Mouse (Mus musculus): ENCODE results near the gene Serpinf2. TPM values are rescaled to one million over a fixed set of nuclear protein-coding genes. Genes with fewer than 3 reads are reported as not detected.

Serpinf2 gene
- polyA plus RNA-seq, 1 experiment, result 0.75 TPM

DNA sequence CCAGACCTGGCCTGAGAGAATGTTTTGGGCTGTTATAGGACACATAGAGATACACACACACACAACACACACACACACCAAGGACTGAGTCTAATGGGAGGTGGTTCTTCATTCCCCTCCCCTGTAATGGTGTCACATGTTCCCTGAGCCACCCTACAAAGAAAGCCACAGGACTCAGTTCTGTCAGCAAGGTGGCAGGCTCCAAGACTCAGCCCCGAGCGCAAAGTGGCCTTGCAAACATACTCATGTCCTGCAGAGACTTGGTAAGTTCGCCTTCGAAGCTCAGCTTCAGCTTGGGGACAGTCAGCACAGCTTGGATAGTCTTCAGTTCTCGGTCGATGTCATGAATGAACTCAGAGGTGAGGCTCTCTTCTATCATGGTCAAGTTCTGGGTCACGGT is 28.8 kb downstream of the Serpinf2 start:
- H3K4me3 ChIP-seq (ENCODE audit: extremely low read depth, insufficient read depth, insufficient read length), result no peak overlapping the region
- H3K4me1 ChIP-seq (ENCODE audit: control insufficient read depth, insufficient read depth, insufficient read length), result peaks cover 26% of the 10 kb centered on the region
- DNase-seq (ENCODE audit: low read depth in 1 of 2, low spot score in 2 of 2), result no peak
- no peak for TF ChIP-seq CTCF (IDR thresholded peaks at IDR 0.05; ENCODE audit: extremely low read depth, insufficient read depth, insufficient read length, insufficient replicate concordance)
- no peak for TF ChIP-seq POLR2A (IDR thresholded peaks at IDR 0.05; ENCODE audit: low read depth, low read length)
- H3K27me3 ChIP-seq (ENCODE audit: control insufficient read depth, insufficient read depth, low read length), result no peaks in the 10 kb centered on the region
- 71% methylated on average over 7 of the region's 7 CpGs for WGBS
- no peaks in the 10 kb centered on the region for H3K36me3 ChIP-seq (ENCODE audit: control insufficient read depth, insufficient read depth, low read length)
- no peak overlapping the region for H3K27ac ChIP-seq (ENCODE audit: insufficient read depth, low read length)

DNA sequence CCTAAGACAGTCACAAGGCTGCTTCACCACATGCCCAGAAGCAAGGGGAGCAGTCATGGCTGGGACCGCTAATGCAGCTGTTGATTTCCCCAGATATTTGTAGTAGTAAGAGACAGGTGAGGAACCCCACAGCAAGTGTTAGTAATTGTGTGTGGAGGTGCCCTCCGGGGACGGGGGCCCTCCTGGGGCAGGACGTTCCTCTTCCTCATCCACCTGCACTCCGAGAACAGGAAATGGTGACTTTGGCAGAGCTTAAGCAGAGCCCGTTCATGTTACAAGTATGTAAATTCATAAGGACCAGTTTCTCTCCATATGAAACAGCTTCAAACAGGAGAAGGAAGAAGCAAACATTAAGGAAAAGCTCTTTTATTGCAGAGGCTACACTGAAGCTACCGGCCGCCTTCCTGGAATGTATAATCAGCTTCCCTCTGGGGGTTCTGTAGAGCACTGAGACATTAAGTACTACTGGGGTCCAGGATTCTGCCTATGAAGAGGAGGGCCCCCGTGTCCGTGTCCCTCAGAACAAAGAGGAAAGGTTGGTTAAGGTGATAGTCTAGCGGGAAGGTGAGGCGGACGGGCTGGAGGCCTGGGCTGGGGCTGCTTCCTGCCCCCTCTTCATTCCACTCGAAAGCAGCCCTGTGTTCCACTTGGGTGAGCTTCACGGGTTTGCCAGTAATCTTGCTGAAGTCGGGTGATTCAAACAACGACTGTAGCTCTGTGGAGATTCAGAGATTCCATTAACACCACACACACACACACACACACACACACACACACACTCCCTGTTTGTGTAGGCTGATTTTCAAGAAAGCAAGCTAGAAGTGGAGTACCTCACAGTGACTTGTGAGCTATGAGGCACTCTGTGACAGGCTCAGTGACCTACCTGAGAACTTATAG is 29.5 kb downstream of the Serpinf2 start:
- peak overlapping the region; percentile 25; the same call in 1 of the 2 replicates for H3K27ac ChIP-seq (ENCODE audit: insufficient read depth, low read length)
- TF ChIP-seq CTCF (IDR thresholded peaks at IDR 0.05; ENCODE audit: extremely low read depth, insufficient read depth, insufficient read length, insufficient replicate concordance), result no peak
- TF ChIP-seq POLR2A (IDR thresholded peaks at IDR 0.05; ENCODE audit: low read depth, low read length), result no peak
- 15% methylated on average over 17 of the region's 17 CpGs for WGBS
- H3K27me3 ChIP-seq (ENCODE audit: control insufficient read depth, insufficient read depth, low read length), result no peaks in the 10 kb centered on the region
- no peak overlapping the region for H3K4me3 ChIP-seq (ENCODE audit: extremely low read depth, insufficient read depth, insufficient read length)
- peak in 1 of 2 experiments; percentile 31 for DNase-seq (ENCODE audit: low read depth in 1 of 2, low spot score in 2 of 2)
- no peaks in the 10 kb centered on the region for H3K36me3 ChIP-seq (ENCODE audit: control insufficient read depth, insufficient read depth, low read length)
- peaks cover 19% of the 10 kb centered on the region for H3K4me1 ChIP-seq (ENCODE audit: control insufficient read depth, insufficient read depth, insufficient read length)

DNA sequence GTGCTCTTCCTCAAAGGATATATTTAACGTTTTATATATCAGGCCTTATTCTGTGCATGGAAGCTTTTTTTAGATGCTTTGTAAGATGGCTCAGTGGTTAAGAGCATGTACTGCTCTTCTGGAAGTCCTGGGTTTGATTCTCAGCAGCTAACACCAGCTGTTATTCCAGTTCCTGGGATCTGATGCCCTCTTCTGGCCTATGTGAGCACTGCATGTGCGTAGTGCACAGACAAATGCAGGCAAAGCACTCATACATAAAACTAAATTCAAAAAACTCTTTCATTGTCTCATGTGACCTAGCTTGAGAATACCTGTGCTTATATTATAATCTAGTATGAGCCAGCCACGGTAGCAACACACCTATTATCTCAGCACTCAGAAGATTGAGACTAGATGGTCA is 32.5 kb downstream of the Serpinf2 start:
- no peaks in the 10 kb centered on the region for H3K36me3 ChIP-seq (ENCODE audit: control insufficient read depth, insufficient read depth, low read length)
- H3K27me3 ChIP-seq (ENCODE audit: control insufficient read depth, insufficient read depth, low read length), result no peaks in the 10 kb centered on the region
- peaks cover 13% of the 10 kb centered on the region for H3K4me1 ChIP-seq (ENCODE audit: control insufficient read depth, insufficient read depth, insufficient read length)
- DNase-seq (ENCODE audit: low read depth in 1 of 2, low spot score in 2 of 2), result peak in 1 of 2 experiments; percentile 60
- no peak overlapping the region for H3K27ac ChIP-seq (ENCODE audit: insufficient read depth, low read length)
- H3K4me3 ChIP-seq (ENCODE audit: extremely low read depth, insufficient read depth, insufficient read length), result no peak overlapping the region
- WGBS, result 68% methylated on average over 3 of the region's 3 CpGs
- TF ChIP-seq CTCF (IDR thresholded peaks at IDR 0.05; ENCODE audit: extremely low read depth, insufficient read depth, insufficient read length, insufficient replicate concordance) (peak; percentile 58; the same call in 1 of the 2 replicates), POLR2A (IDR thresholded peaks at IDR 0.05; ENCODE audit: low read depth, low read length) (no peak)

DNA sequence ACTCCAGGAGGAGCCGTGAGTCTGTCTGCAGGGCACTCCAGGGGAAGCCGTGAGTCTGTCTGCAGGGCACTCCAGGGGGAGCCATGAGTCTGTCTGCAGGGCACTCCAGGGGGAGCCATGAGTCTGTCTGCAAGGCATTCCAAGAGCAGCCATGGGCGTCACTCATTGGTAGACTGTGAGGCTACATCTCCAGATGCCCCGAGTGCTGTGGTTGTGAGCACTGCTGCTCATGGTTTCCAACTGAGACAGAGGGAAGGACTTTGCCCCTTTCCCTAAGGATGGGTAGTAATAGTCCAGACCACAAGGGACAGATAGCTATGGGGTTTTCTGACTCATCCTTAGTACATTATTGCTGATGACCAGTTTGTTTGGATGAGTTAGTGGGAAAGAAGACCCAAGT is 33.3 kb downstream of the Serpinf2 start:
- H3K36me3 ChIP-seq (ENCODE audit: control insufficient read depth, insufficient read depth, low read length), result no peaks in the 10 kb centered on the region
- no peak overlapping the region for H3K4me3 ChIP-seq (ENCODE audit: extremely low read depth, insufficient read depth, insufficient read length)
- no peaks in the 10 kb centered on the region for H3K27me3 ChIP-seq (ENCODE audit: control insufficient read depth, insufficient read depth, low read length)
- DNase-seq (ENCODE audit: low read depth in 1 of 2, low spot score in 2 of 2), result no peak
- peaks cover 13% of the 10 kb centered on the region for H3K4me1 ChIP-seq (ENCODE audit: control insufficient read depth, insufficient read depth, insufficient read length)
- WGBS, result 74% methylated on average over 3 of the region's 4 CpGs
- no peak for TF ChIP-seq POLR2A (IDR thresholded peaks at IDR 0.05; ENCODE audit: low read depth, low read length)
- no peak for TF ChIP-seq CTCF (IDR thresholded peaks at IDR 0.05; ENCODE audit: extremely low read depth, insufficient read depth, insufficient read length, insufficient replicate concordance)
- H3K27ac ChIP-seq (ENCODE audit: insufficient read depth, low read length), result no peak overlapping the region

DNA sequence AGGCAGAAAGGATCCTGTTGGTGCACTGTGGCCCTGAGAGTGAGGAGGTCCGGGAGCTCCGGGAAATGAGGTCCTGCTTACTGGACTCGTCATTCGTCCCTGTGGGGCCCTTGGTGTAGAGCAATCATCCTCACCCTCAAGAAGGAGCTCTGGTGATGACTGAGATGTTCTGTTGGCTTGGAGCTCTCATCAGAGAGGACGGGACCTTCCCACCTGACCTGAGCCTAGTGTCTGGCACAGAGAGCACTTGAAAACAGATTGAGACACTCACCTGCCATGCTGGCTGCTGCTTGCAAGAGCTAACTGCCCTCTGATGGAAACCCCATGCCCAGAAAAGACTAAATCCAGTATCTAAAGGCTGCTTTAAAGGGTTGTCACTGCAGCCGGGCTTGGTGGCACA is 34.6 kb downstream of the Serpinf2 start:
- 95% methylated on average over 6 of the region's 6 CpGs for WGBS
- no peak for DNase-seq (ENCODE audit: low read depth in 1 of 2, low spot score in 2 of 2)
- no peak for TF ChIP-seq POLR2A (IDR thresholded peaks at IDR 0.05; ENCODE audit: low read depth, low read length)
- no peak for TF ChIP-seq CTCF (IDR thresholded peaks at IDR 0.05; ENCODE audit: extremely low read depth, insufficient read depth, insufficient read length, insufficient replicate concordance)
- Histone ChIP-seq H3K27me3 (ENCODE audit: control insufficient read depth, insufficient read depth, low read length) (no peaks in the 10 kb centered on the region), H3K4me1 (ENCODE audit: control insufficient read depth, insufficient read depth, insufficient read length) (peaks cover 4% of the 10 kb centered on the region; the same call in 1 of the 2 replicates), H3K4me3 (ENCODE audit: extremely low read depth, insufficient read depth, insufficient read length) (no peak overlapping the region), H3K36me3 (ENCODE audit: control insufficient read depth, insufficient read depth, low read length) (peaks cover 1% of the 10 kb centered on the region; the same call in 1 of the 2 replicates), H3K27ac (ENCODE audit: insufficient read depth, low read length) (no peak overlapping the region)

DNA sequence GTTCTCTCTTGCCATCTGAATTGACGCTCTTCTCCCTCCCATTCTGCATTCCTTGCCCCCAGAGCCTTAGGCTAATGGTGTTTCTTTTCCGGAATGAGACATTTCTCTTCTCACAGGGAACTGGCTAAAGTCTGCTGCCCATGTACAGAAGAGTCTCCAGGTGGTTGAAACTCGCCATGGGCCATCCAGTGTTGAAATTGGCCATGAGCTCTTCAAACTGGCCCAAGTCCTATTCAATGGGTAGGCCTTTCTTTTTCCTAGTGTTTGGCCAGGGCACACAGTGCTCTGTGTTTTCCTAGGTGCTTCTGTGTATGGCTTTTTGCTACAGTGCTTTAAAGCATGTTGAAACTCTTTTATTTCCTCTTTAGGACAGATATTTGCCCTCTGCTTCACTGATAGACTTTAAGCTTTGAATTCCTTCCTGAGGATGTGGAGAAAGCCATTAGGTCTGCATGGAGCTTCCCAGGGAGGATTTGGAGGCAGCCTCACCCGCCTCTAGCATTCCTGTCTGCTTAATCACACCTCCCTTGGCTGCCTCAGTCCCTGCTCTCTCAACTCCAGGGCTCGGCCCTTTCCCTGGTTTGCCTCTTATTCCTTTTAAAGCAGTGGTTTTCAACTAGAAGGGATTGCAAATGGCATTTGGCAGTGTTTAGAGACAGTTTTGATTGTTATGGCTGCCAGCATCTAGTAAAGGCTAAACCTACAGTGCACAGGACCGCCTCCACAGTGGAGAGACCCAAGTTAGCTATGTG is 35.9 kb downstream of the Serpinf2 start:
- 84% methylated on average over 6 of the region's 6 CpGs for WGBS
- Histone ChIP-seq H3K4me1 (ENCODE audit: control insufficient read depth, insufficient read depth, insufficient read length) (no peaks in the 10 kb centered on the region), H3K27me3 (ENCODE audit: control insufficient read depth, insufficient read depth, low read length) (no peaks in the 10 kb centered on the region), H3K4me3 (ENCODE audit: extremely low read depth, insufficient read depth, insufficient read length) (no peak overlapping the region), H3K36me3 (ENCODE audit: control insufficient read depth, insufficient read depth, low read length) (peaks cover 1% of the 10 kb centered on the region; the same call in 1 of the 2 replicates), H3K27ac (ENCODE audit: insufficient read depth, low read length) (no peak overlapping the region)
- TF ChIP-seq POLR2A (IDR thresholded peaks at IDR 0.05; ENCODE audit: low read depth, low read length), result no peak
- no peak for TF ChIP-seq CTCF (IDR thresholded peaks at IDR 0.05; ENCODE audit: extremely low read depth, insufficient read depth, insufficient read length, insufficient replicate concordance)
- DNase-seq (ENCODE audit: low read depth in 1 of 2, low spot score in 2 of 2), result no peak

All from spleen, adult 2 months (tissue).